Mouse (Mus musculus) limb, embryonic 11.5 days (tissue): ENCODE results near the gene Ern2. TPM values are rescaled to one million over a fixed set of nuclear protein-coding genes. Genes with fewer than 3 reads are reported as not detected.

ENCODE experiments used
- ATAC-seq: fragments of 200-750 bp; cut with Nextera tagmentation; 2 replicates; pipeline ENCODE4 v1.8.0; 2017; ENCODE audit warnings: low read depth; ENCODE audit not compliant: insufficient number of reproducible peaks, low FRiP score, low TSS enrichment
- DNase-seq: peaks from one replicate; pipeline ENCODE4 v3.0.0-alpha.2; 2015; ENCODE audit warnings: low spot score
- H3K27ac ChIP-seq: fragments of 300-500 bp; sonication (generic); replicated peaks from 2 replicates; pipeline ENCODE4 v1.5.1; 2014; ENCODE audit warnings: low read depth, mild to moderate bottlenecking, low read length
- H3K27me3 ChIP-seq: fragments of 300-500 bp; sonication (generic); 2 replicates; pipeline ENCODE4 v1.6.1; 2014; ENCODE audit warnings: mild to moderate bottlenecking, low read length, mixed read lengths; ENCODE audit not compliant: control insufficient read depth, insufficient read depth
- H3K36me3 ChIP-seq: fragments of 300-500 bp; sonication (generic); 2 replicates; pipeline ENCODE4 v1.6.1; 2014; ENCODE audit warnings: mild to moderate bottlenecking, low read length, moderate library complexity, mixed read lengths; ENCODE audit not compliant: control insufficient read depth, insufficient read depth
- H3K4me1 ChIP-seq: fragments of 300-500 bp; sonication (generic); 2 replicates; pipeline ENCODE4 v1.6.1; 2014; ENCODE audit warnings: low read length, mixed read lengths; ENCODE audit not compliant: control insufficient read depth, insufficient read depth
- H3K4me2 ChIP-seq: fragments of 300-500 bp; sonication (generic); 2 replicates; pipeline ENCODE4 v1.6.1; 2014; ENCODE audit warnings: low read depth, mild to moderate bottlenecking, moderate library complexity; ENCODE audit not compliant: severe bottlenecking
- H3K4me3 ChIP-seq: fragments of 300-500 bp; sonication (generic); 2 replicates; pipeline ENCODE4 v1.5.1; 2014; ENCODE audit warnings: low read depth, low read length
- H3K9ac ChIP-seq: fragments of 300-500 bp; sonication (generic); 2 replicates; pipeline ENCODE4 v1.6.1; 2014; ENCODE audit warnings: mild to moderate bottlenecking, low read length
- H3K9me3 ChIP-seq: fragments of 300-500 bp; sonication (generic); 2 replicates; pipeline ENCODE4 v1.6.1; 2016; ENCODE audit warnings: low read length; ENCODE audit not compliant: control insufficient read depth
- WGBS: fragments of 180-500 bp; shearing (Covaris S2); extraction: QIAGEN DNeasy Blood & Tissue Kit; methylation state at CpG from one replicate; pipeline ENCODE4 v1.1.7; 2014; 5-methylcytosine and 5-hydroxymethylcytosine counted together
- polyA plus RNA-seq: library from polyadenylated mRNA; unstranded; fragments of >200 nt; fragmentation: Nextera tagmentation; extraction: Ambion mirVana; gene quantifications from 2 replicates; pipeline ENCODE4 v1.2.1, GENCODE M21; 2014

The Ern2 gene
- polyA plus RNA-seq, 1 experiment from 2014 or later = not detected

DNA sequence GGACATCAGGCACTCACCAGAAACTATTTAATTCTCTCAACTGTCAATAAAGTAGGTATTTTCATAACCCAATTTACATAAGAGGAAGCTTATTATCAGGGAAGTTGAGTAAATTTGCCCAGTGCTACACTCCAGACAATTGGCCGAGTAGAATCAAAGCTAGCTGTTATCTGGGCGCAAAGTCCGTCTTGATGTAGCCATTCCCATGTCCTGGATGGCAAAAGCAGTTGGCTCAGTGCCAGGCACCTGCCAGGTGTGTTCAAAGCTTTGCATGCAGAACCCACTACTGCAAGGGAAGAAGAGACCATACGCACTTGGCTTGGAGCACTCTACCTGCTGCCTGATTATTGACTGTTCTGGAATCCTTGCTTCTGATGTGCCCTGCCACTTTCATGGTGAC lies 33.5 kb downstream of the Ern2 start:
- 91% methylated on average over 4 of the region's 4 CpGs for WGBS
- H3K9me3 ChIP-seq = no peaks in the 10 kb centered on the region
- no peak overlapping the region for H3K4me3 ChIP-seq
- no peak for DNase-seq
- ATAC-seq = no peak
- peaks cover 1% of the 10 kb centered on the region; the same call in 1 of the 2 replicates for H3K4me1 ChIP-seq
- no peak overlapping the region for H3K9ac ChIP-seq
- no peak overlapping the region for H3K27ac ChIP-seq
- peaks cover 9% of the 10 kb centered on the region; the same call in 1 of the 2 replicates for H3K36me3 ChIP-seq
- no peaks in the 10 kb centered on the region for H3K27me3 ChIP-seq
- H3K4me2 ChIP-seq = no peak overlapping the region

DNA sequence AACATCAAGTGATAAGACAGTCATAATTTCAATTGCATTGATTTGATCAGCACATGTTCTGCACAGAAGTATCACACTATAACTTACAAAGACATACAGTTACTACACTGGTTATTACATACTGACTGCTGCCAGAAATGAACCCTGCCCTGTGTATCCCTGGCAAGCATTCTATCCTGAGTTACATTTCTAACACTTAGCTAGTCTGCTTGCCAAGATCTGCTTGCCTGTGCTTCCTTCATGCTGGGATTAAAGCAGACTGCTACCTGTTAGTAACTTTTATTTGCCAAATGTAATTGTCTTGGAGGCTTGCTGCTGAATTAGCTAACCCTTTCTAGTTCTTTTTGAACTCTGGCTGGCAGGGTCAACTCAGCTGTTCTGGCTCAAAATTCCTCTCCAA lies 45.0 kb downstream of the Ern2 start:
- ATAC-seq = no peak
- Histone ChIP-seq H3K4me3 (no peak overlapping the region), H3K9ac (no peak overlapping the region), H3K4me1 (no peaks in the 10 kb centered on the region), H3K27ac (no peak overlapping the region), H3K27me3 (no peaks in the 10 kb centered on the region), H3K4me2 (no peak overlapping the region), H3K36me3 (peaks cover 10% of the 10 kb centered on the region), H3K9me3 (no peaks in the 10 kb centered on the region)
- DNase-seq = no peak

DNA sequence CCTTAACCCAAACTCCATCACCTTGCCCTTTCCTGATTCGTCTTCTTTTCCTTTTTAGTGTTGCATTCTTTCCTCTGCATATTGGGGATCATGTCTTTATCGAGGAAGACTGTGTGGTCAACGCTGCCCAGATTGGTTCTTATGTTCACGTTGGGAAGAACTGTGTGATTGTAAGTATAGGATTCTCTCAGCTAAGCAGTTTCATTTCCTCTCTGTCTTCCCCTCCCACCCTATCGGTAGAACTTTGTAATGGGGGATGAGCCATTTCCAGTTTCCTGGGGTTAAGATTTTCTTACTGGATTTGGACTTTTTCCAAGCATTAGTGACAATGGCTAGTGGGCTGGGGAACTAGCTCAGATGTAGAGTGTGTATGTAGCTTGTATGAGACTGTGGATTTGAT lies 47.8 kb downstream of the Ern2 start:
- H3K4me1 ChIP-seq = no peaks in the 10 kb centered on the region
- H3K36me3 ChIP-seq = peaks cover 9% of the 10 kb centered on the region
- no peak overlapping the region for H3K9ac ChIP-seq
- ATAC-seq (no peak), DNase-seq (no peak)
- no peak overlapping the region for H3K4me2 ChIP-seq
- H3K9me3 ChIP-seq = no peaks in the 10 kb centered on the region
- no peaks in the 10 kb centered on the region for H3K27me3 ChIP-seq
- H3K27ac ChIP-seq = no peak overlapping the region
- WGBS = 91% methylated on average over 5 of the region's 5 CpGs
- no peak overlapping the region for H3K4me3 ChIP-seq

DNA sequence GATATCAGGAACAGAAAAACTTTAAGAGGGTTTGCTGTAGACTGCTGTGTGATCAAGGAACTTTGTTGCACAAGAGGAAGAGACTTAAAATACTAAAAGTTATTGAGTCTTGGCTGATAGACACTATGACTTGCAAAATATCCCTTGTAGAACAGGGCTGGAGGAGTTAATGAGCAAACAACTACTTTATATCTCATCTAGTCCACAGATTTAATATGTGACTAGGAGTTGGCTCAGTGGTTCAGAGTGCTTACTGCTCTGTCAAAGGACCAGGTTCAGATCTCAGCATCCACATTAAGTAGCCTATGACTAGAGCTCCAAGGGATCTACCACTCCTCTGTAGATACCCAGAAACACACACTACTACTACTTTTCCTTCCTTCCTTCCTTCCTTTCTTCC lies 48.9 kb downstream of the Ern2 start:
- DNase-seq = no peak
- Histone ChIP-seq H3K9me3 (no peaks in the 10 kb centered on the region), H3K36me3 (peaks cover 9% of the 10 kb centered on the region), H3K9ac (no peak overlapping the region), H3K27ac (no peak overlapping the region), H3K4me1 (no peaks in the 10 kb centered on the region), H3K27me3 (no peaks in the 10 kb centered on the region), H3K4me3 (no peak overlapping the region), H3K4me2 (no peak overlapping the region)
- no peak for ATAC-seq

DNA sequence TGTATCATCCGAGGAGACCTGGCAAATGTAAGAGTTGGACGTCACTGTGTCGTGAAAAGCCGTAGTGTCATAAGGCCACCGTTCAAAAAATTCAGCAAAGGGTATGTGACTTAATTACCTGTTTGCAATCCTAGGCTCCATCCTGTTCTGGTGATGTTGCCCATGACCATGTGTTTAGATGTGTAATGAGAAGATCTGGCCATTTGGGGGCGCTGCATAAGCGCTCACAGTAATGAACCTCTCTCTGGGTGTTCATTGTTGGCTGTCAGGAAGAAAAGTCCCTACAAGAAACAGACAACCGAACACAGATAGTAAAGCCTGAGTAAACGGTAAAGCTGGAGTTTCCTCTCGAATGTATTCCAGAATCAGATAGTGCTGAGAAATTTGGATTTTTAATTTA lies 50.9 kb downstream of the Ern2 start:
- H3K9me3 ChIP-seq = no peaks in the 10 kb centered on the region
- no peak overlapping the region for H3K9ac ChIP-seq
- no peaks in the 10 kb centered on the region for H3K27me3 ChIP-seq
- no peaks in the 10 kb centered on the region for H3K4me1 ChIP-seq
- H3K27ac ChIP-seq = no peak overlapping the region
- peaks cover 9% of the 10 kb centered on the region for H3K36me3 ChIP-seq
- H3K4me3 ChIP-seq = no peak overlapping the region
- ATAC-seq (no peak), DNase-seq (peak; percentile 31)
- no peak overlapping the region for H3K4me2 ChIP-seq
- 73% methylated on average over 10 of the region's 10 CpGs for WGBS

DNA sequence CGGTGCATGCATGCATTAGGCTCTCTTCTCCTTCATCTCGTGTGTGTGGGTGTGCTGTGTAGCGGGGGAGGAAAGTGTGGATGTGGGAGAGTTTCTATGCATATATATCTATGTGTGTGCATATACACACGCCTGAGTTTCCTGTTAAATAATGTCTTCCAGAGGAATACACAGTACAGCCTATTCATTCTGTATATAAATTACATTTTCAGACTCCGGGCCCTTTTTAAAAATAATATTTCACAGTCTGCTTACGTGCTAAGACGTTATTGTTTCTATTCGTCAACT lies 52.7 kb downstream of the Ern2 start:
- 20% methylated on average over 8 of the region's 8 CpGs for WGBS
- DNase-seq (no peak), ATAC-seq (peak; percentile 31; the same call in 1 of the 2 replicates)
- Histone ChIP-seq H3K9me3 (no peaks in the 10 kb centered on the region), H3K36me3 (peaks cover 3% of the 10 kb centered on the region; the same call in 1 of the 2 replicates), H3K27ac (no peak overlapping the region), H3K4me1 (no peaks in the 10 kb centered on the region), H3K9ac (peak overlapping the region; percentile 67), H3K4me2 (peak overlapping the region; percentile 49), H3K4me3 (peak overlapping the region; percentile 81), H3K27me3 (no peaks in the 10 kb centered on the region)

DNA sequence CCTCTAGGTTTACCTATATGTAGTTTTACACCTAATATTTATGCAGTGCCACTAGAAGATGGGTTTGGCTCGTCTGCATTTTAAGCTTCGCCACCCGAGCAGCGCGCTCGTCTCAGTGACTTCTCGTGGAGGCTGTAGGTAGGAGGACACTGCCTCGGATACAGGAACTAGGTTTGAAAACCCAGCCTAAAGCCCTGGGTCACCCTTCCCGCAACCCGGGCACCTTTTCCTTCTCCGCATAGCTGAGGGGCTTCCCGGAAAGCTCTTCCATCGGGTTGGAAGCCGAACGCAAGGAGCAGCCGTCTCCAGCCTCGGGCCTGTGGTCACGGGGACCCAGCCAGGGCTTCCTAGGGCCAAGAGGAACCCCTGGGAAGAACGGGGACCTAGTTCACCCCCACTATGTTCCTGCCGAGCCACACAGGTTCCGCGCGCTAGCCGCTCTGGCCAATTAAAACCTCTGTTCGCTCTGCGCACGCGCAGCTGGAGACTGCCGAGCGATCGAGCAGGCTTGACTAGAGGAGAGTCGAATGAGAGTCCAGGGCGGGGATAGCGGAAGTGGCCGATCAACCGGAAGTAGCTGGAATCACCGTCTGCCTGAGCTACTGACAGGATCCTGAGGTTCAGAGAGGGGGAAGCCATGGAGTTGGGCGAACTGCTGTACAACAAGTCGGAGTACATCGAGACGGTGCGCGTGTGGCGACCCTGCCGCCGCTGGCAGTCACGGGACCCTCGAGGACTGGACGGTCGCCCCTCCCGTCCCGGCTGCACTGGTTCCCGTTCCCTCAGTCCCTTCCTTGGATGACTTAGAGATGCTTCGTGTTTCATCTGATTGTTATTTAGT lies 53.3 kb downstream of the Ern2 start, which contains the start of the genes Palb2 and Dctn5:
TSS of gene Palb2 (minus strand) at position 489 of the 841 bp plus-strand sequence.
TSS of gene Dctn5 (plus strand) at position 545 of the 841 bp plus-strand sequence.
- Histone ChIP-seq H3K4me1 (no peaks in the 10 kb centered on the region), H3K9ac (peak within 1 kb of the TSS; percentile 89), H3K27ac (no peak within 1 kb of the TSS), H3K4me3 (peak within 1 kb of the TSS; percentile 81), H3K27me3 (no peaks in the 10 kb centered on the region), H3K9me3 (no peaks in the 10 kb centered on the region), H3K36me3 (peaks cover 7% of the 10 kb centered on the region; the same call in 1 of the 2 replicates), H3K4me2 (peak within 1 kb of the TSS; percentile 57)
- ATAC-seq (peak; percentile 93), DNase-seq (peak; percentile 98)
- under 1% methylated on average over 54 of the region's 54 CpGs for WGBS

DNA sequence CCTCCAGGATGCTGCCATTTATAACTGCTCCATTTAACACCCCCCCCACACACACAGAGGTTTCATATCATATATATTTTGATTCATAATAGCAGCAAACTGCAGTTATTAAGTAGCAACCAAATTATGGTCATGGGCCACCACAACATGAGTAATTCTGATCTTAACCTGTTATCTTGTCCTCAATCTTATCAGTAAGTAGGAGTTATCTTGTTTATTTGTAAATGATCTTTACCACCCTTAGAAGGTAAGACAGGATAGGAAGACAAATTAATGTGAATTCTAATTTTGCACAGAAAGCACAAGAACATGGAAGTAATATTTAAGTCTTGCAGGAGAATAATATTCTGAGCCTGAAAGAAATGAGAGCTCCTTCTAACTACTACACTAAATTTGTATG lies 54.2 kb downstream of the Ern2 start:
- DNase-seq = no peak
- Histone ChIP-seq H3K36me3 (peaks cover 16% of the 10 kb centered on the region), H3K27ac (no peak overlapping the region), H3K4me3 (peak overlapping the region; percentile 81), H3K9ac (no peak overlapping the region), H3K4me2 (peak overlapping the region; percentile 57; the same call in 1 of the 2 replicates), H3K9me3 (no peaks in the 10 kb centered on the region), H3K4me1 (no peaks in the 10 kb centered on the region), H3K27me3 (no peaks in the 10 kb centered on the region)
- no peak for ATAC-seq

DNA sequence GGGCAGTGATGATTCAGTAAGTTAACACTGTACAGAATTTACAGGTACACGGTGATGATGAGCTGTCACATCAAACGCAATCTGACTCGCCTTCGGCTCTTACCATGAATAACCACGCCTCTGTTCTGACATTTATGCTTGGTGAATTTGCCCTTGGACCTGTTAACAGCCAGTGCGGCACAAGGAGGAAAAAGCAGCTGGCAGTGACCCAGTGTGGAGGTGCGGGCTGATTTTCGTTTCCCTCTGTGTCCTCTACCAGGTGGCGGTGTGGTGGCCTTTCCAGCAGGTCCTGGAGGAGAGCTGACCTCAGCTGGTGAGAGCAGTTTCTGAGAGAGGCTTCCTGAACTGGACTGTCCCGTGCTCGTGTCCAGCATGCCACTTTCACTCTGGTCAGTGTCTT lies 59.1 kb downstream of the Ern2 start:
- Histone ChIP-seq H3K9me3 (no peaks in the 10 kb centered on the region), H3K27ac (no peak overlapping the region), H3K27me3 (no peaks in the 10 kb centered on the region), H3K4me2 (no peak overlapping the region), H3K9ac (no peak overlapping the region), H3K36me3 (peaks cover 15% of the 10 kb centered on the region), H3K4me3 (no peak overlapping the region), H3K4me1 (no peaks in the 10 kb centered on the region)
- ATAC-seq (no peak), DNase-seq (no peak)
- WGBS = 93% methylated on average over 11 of the region's 11 CpGs
